Mouse (Mus musculus): ENCODE data around the gene Gm42688.

DNA sequence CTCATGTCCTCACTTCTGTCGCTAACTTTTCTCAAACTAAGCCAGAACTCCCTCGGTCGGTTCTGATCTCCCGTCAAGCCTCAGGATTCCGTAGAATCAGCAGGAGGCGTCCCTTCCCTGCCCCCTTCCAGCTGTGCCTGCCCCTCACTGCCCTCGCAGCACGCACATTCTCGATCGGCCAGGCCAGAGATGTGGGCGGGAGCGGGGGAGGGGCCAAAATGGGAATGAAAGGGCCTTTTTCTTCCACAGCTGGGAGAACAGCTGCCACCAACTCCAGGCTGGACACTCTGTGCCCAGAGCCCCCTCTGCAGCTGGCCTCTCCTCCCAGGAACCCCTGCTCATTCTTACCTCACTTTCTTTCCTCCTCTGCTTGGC lies 36.1 kb downstream of the Gm42688 start:
- TF ChIP-seq CTCF (IDR thresholded peaks at IDR 0.05; ENCODE audit: low read depth, low read length) (no peak), GATA1 (IDR thresholded peaks at IDR 0.05; ENCODE audit: borderline replicate concordance, low read length) (no peak)

All from G1E (cell line).